Mouse (Mus musculus): ENCODE measurements around the gene Lasp1. TPM values are rescaled to one million over a fixed set of nuclear protein-coding genes. Genes with fewer than 3 reads are reported as not detected.

Lasp1 gene
- polyA plus RNA-seq, 1 experiment from 2014 or later, result 27.5 TPM

DNA sequence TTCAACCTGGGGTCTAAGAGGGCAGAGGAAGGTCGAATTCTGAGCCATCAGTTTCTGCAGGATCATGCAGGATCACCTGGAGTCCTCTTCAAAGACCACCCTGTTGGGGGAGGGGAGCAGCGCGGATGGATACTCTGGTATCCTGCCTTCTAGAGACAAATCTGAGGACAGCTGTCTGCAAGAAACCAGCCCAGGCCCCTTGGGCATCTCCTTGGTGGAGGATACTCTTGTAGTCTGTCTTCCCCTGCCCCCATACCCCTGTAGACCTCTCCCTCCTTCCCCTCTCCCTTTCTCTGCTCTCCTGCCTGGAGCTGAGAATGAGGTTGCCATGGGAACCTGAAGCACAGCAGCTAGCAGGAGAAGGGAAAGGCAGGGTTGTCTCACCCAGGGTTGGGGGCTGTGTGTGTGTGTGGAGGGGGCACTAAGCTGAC is 13.7 kb downstream of the Lasp1 start:
- no peak for DNase-seq
- ATAC-seq (ENCODE audit: low read depth), result no peak
- WGBS (ENCODE audit: insufficient replicate concordance), result 53% methylated on average over 3 of the region's 3 CpGs
- no peaks in the 10 kb centered on the region for H3K27me3 ChIP-seq
- no peak overlapping the region for H3K4me3 ChIP-seq (replicated peaks)
- H3K4me1 ChIP-seq (replicated peaks), result peaks cover 95% of the 10 kb centered on the region
- no peak overlapping the region for H3K9ac ChIP-seq
- H3K4me2 ChIP-seq, result no peak overlapping the region
- H3K9me3 ChIP-seq (replicated peaks), result no peaks in the 10 kb centered on the region
- peak overlapping the region; percentile 43; the same call in 1 of the 2 replicates for H3K27ac ChIP-seq
- peaks cover 45% of the 10 kb centered on the region for H3K36me3 ChIP-seq

DNA sequence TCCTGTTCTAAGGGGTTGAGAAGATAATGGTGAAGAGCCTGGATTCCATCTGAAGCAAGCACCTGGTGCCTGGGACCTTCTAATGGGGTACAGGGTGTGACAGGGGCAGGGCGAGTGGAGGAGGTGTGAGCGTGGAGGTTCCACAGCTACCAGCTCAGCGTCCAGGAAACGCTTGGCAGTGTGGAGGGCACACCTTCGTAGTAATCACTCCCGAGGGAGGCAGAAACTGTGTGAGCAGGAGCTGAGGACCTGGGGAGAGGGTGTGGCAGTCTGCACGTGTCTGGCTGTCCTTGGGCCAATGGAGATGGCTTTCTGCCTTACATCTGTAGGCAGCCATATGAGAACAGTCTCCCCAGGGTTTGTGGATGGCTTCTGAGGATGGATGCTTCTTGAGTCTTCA is 14.3 kb downstream of the Lasp1 start:
- peaks cover 45% of the 10 kb centered on the region for H3K36me3 ChIP-seq
- DNase-seq (no peak), ATAC-seq (ENCODE audit: low read depth) (no peak)
- no peak overlapping the region for H3K4me3 ChIP-seq (replicated peaks)
- peaks cover 95% of the 10 kb centered on the region for H3K4me1 ChIP-seq (replicated peaks)
- H3K9me3 ChIP-seq (replicated peaks), result no peaks in the 10 kb centered on the region
- H3K4me2 ChIP-seq, result no peak overlapping the region
- 54% methylated on average over 7 of the region's 7 CpGs for WGBS (ENCODE audit: insufficient replicate concordance)
- no peak overlapping the region for H3K9ac ChIP-seq
- H3K27me3 ChIP-seq, result no peaks in the 10 kb centered on the region
- no peak overlapping the region for H3K27ac ChIP-seq

DNA sequence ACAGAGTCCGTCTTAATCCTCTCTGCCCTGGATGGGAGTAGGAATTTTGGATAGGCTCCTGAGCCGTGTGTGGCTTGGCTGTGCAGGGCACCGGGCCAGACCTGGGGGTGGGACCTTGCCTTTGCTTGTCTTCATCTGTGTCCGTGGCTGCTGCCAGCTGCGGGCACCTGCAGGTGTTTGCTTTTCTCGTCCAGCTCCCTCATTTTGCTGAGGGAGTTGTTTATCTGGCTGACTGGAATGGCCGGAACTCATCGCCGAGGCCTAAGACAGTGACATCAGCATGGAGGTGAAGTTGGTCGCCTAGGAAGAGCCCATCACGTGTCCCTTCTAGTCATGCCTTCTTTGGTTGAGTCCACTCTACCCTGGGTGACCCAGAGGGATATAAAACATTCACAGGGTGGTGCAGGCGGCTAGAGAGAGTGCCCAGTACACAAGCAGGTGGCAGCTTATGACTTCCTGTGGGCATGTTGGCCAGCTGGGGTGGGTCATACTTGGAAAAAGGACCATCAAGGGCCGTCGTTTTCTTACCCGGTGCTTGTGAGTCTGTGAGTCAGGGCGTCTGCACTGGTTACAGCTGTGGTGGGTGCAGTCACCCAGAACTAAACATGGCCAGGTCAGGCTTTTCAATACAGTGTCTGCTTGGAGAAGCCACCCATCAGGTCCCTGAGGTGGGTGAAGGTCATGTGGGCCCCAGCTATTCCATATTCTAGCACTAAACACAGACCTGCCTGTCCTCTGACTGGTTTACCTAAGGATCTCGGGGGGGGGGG is 15.1 kb downstream of the Lasp1 start:
- Histone ChIP-seq H3K27me3 (no peaks in the 10 kb centered on the region), H3K9me3 (replicated peaks) (no peaks in the 10 kb centered on the region), H3K9ac (no peak overlapping the region), H3K4me1 (replicated peaks) (peaks cover 95% of the 10 kb centered on the region), H3K4me2 (no peak overlapping the region), H3K27ac (no peak overlapping the region), H3K4me3 (replicated peaks) (no peak overlapping the region), H3K36me3 (peaks cover 42% of the 10 kb centered on the region)
- DNase-seq (no peak), ATAC-seq (ENCODE audit: low read depth) (no peak)
- 75% methylated on average over 17 of the region's 17 CpGs for WGBS (ENCODE audit: insufficient replicate concordance)

DNA sequence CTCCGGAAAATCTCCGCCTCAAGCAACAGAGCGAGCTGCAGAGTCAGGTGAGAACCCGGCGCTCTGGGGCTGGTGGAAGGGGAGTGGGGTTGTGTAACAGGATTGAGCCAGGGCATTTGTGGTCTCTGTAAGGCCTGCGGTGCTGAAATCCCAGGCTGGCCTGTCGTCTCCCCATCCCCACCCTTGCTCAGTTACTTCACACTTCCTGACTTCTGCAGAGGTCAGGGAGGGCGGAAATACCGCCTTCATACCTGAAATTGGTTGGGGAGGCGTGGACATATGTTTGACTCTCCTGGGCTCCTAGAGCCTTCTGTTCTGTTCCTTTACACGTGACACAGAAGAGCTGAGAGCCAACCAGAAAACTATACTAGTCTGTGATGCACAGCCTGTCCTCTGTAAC is 16.9 kb downstream of the Lasp1 start:
- ATAC-seq (ENCODE audit: low read depth), result no peak
- Histone ChIP-seq H3K36me3 (peaks cover 31% of the 10 kb centered on the region), H3K27me3 (no peaks in the 10 kb centered on the region)

DNA sequence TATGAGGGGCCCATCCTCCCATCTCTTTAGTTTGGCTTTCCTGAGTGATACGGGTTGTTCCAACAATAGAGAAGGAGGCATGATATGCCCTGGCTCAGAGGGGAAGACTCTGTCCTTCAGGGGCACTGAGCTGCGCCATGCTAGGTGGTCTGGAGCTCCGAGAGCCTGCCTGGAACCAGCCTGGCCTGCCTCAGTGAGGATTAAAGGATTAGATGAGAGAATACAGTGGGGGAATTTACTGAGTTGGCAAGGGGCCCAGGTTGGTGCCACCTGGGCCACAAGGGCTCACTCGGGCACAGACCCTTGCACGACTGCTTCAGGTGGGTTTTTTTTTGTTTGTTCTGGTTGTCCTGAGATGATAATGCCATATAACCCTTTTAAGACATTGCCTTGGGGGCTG is 17.4 kb downstream of the Lasp1 start:
- DNase-seq, result no peak
- Histone ChIP-seq H3K9me3 (replicated peaks) (no peaks in the 10 kb centered on the region), H3K4me3 (replicated peaks) (no peak overlapping the region), H3K27me3 (no peaks in the 10 kb centered on the region), H3K9ac (no peak overlapping the region), H3K4me1 (replicated peaks) (peaks cover 96% of the 10 kb centered on the region), H3K36me3 (peaks cover 31% of the 10 kb centered on the region), H3K27ac (no peak overlapping the region), H3K4me2 (no peak overlapping the region)
- ATAC-seq (ENCODE audit: low read depth), result no peak
- WGBS (ENCODE audit: insufficient replicate concordance), result 68% methylated on average over 5 of the region's 5 CpGs

More for the DNA sequence above, 16.9 kb downstream of the Lasp1 start:
- no peak for DNase-seq
- H3K4me3 ChIP-seq (replicated peaks), result no peak overlapping the region
- WGBS (ENCODE audit: insufficient replicate concordance), result 81% methylated on average over 11 of the region's 11 CpGs
- H3K4me2 ChIP-seq, result no peak overlapping the region
- no peak overlapping the region for H3K27ac ChIP-seq
- no peak overlapping the region; the same call in 1 of the 2 replicates for H3K9ac ChIP-seq
- H3K9me3 ChIP-seq (replicated peaks), result no peaks in the 10 kb centered on the region
- peaks cover 95% of the 10 kb centered on the region for H3K4me1 ChIP-seq (replicated peaks)

DNA sequence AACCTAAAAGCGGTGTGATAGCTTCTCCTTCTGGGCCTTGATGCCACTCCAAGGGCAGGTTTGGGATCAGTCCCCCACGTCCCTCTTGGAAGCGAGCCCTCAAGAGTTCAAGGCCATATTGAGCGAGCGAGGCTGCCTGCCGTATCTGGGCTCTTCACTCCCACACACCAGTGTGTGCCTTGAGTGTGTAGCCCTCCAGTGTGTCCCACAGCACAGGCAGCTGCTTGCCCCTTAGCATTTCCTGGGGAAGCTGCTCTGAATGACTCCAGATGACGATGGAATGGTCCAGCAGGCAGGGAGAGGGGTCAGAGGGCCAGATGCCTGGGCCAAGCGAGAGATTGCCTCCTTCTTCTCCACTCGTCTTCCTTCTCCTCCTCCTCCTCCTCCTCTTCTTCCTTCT is 18.1 kb downstream of the Lasp1 start:
- Histone ChIP-seq H3K4me1 (replicated peaks) (peaks cover 97% of the 10 kb centered on the region), H3K9ac (no peak overlapping the region), H3K9me3 (replicated peaks) (no peaks in the 10 kb centered on the region), H3K4me3 (replicated peaks) (no peak overlapping the region), H3K4me2 (no peak overlapping the region), H3K36me3 (peaks cover 31% of the 10 kb centered on the region), H3K27ac (peak overlapping the region; percentile 47; the same call in 1 of the 2 replicates), H3K27me3 (no peaks in the 10 kb centered on the region)
- DNase-seq (no peak), ATAC-seq (ENCODE audit: low read depth) (no peak)
- 64% methylated on average over 9 of the region's 9 CpGs for WGBS (ENCODE audit: insufficient replicate concordance)

DNA sequence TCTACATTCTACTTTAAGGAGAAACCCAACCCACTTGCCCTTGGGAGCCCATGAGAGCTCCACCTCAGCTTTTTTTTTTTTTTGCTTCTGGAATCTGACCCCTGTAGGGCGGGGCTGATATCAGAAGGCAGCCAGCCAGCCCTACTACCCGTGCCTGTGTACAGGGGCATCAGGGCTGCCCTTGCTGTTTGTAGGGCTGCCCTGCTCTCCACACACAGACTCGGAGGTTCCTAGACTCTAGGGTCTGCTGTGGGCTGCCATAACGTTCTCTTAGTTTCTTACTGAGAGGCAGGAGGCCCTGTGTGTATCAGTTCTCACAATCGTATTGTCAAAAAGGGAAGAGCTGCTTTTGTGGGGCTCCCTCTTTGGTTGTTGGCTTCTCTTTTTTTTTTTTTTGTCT is 18.6 kb downstream of the Lasp1 start:
- peaks cover 97% of the 10 kb centered on the region for H3K4me1 ChIP-seq (replicated peaks)
- H3K4me3 ChIP-seq (replicated peaks), result no peak overlapping the region
- H3K36me3 ChIP-seq, result peaks cover 30% of the 10 kb centered on the region
- no peaks in the 10 kb centered on the region for H3K27me3 ChIP-seq
- 0 out of 2 replicates have a peak overlapping the region, but pooled peaks have one; percentile 12 for H3K4me2 ChIP-seq
- 5% methylated on average over 5 of the region's 5 CpGs for WGBS (ENCODE audit: insufficient replicate concordance)
- H3K9me3 ChIP-seq (replicated peaks), result no peaks in the 10 kb centered on the region
- H3K27ac ChIP-seq, result peak overlapping the region; percentile 47; the same call in 1 of the 2 replicates
- no peak overlapping the region for H3K9ac ChIP-seq
- peak; percentile 74 for ATAC-seq (ENCODE audit: low read depth)
- peak; percentile 40 for DNase-seq

DNA sequence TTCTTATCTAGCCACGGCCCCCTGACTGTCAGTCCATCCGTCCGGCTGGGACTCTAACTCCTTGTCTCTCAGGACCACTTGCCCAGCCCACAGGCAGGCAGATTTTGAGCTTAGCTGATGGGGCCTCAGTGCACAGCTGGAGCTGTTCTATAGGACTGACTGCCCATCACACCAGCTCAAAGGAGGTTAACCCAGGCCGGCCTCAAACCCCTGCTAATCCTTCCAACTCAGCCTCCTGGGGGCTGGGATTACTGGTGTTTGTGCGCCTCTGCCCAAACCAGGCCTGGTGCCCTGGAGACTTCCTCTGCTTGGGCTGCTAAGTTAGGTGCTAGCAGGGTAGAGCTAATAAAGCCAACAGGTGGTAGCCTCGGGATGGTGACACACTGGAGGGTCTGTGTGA is 19.2 kb downstream of the Lasp1 start:
- WGBS (ENCODE audit: insufficient replicate concordance), result 36% methylated on average over 6 of the region's 6 CpGs
- no peak for DNase-seq
- Histone ChIP-seq H3K27ac (0 out of 2 replicates have a peak overlapping the region, but pooled peaks have one; percentile 47), H3K4me2 (0 out of 2 replicates have a peak overlapping the region, but pooled peaks have one; percentile 12), H3K4me3 (replicated peaks) (no peak overlapping the region), H3K4me1 (replicated peaks) (peaks cover 97% of the 10 kb centered on the region), H3K9me3 (replicated peaks) (no peaks in the 10 kb centered on the region), H3K9ac (no peak overlapping the region), H3K36me3 (peaks cover 27% of the 10 kb centered on the region), H3K27me3 (no peaks in the 10 kb centered on the region)
- no peak for ATAC-seq (ENCODE audit: low read depth)

DNA sequence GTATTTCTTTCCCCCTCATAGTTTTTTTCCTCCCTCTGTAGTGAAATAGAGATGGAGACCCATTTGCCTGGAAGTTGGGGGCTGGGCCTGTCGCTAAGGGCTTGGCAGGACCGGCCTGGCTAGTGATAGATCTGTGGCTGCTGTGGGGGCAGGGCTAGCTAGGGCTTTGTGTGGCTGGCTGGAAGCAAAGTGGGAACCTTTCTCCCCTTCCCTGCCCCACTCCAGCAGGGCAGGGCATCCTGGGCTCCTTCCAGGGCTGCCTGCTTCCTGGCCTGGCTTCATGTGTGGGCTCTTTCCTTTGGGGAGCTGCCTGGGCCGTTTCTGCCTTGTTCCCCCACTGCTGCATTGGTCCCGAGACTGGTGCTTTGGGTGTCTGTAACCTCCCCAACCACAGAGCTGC is 19.8 kb downstream of the Lasp1 start:
- Histone ChIP-seq H3K9me3 (replicated peaks) (no peaks in the 10 kb centered on the region), H3K27ac (peak overlapping the region; percentile 39; the same call in 1 of the 2 replicates), H3K27me3 (no peaks in the 10 kb centered on the region), H3K4me2 (no peak overlapping the region), H3K4me3 (replicated peaks) (no peak overlapping the region), H3K9ac (peak overlapping the region; percentile 41), H3K36me3 (peaks cover 27% of the 10 kb centered on the region), H3K4me1 (replicated peaks) (peaks cover 95% of the 10 kb centered on the region)
- no peak for ATAC-seq (ENCODE audit: low read depth)
- no peak for DNase-seq
- WGBS (ENCODE audit: insufficient replicate concordance), result 23% methylated on average over 4 of the region's 4 CpGs

DNA sequence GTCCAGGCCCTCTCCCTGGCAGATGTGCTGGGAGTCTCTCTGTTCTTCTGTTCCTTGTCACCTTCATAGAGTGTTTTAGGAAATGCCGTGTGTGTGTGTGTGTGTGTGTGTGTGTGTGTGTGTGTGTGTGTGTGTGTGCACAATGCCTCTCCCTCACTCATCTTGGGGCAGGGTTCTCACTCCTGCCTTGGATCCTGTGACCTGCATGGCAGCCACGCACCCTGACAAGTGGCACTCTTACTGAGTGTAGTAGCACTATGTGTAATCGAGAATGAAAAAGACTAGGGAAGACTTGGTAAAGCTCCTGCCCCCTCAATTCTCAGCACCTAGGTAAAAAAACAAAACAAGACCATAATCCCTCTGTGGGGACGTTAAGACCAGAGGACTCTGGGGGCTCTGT is 20.3 kb downstream of the Lasp1 start:
- no peak overlapping the region for H3K4me3 ChIP-seq (replicated peaks)
- H3K27me3 ChIP-seq, result no peaks in the 10 kb centered on the region
- no peak for ATAC-seq (ENCODE audit: low read depth)
- no peak for DNase-seq
- H3K9ac ChIP-seq, result peak overlapping the region; percentile 41
- 63% methylated on average over 4 of the region's 4 CpGs for WGBS (ENCODE audit: insufficient replicate concordance)
- H3K9me3 ChIP-seq (replicated peaks), result no peaks in the 10 kb centered on the region
- H3K4me1 ChIP-seq (replicated peaks), result peaks cover 91% of the 10 kb centered on the region
- H3K4me2 ChIP-seq, result no peak overlapping the region
- no peak overlapping the region for H3K27ac ChIP-seq
- H3K36me3 ChIP-seq, result peaks cover 26% of the 10 kb centered on the region

DNA sequence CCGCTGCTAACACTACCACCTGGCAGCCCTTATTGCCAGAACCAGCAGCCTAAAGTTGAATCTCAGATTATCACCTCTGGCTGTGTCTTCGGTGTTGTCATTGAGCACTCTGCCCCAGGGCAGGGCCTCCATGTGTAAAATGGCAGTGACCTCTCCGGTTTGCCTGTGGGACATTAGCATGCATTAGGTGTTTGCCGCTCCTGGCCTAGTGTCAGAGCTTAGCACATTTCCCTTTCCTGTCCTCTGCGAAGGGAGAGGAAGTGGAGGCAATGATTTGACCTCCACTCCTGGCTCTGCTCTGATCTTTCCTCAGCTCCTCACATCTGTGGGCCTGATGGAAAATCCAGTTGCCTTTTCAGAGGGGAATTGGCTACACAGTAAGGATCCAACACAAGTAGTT is 21.1 kb downstream of the Lasp1 start:
- peaks cover 92% of the 10 kb centered on the region for H3K4me1 ChIP-seq (replicated peaks)
- peaks cover 29% of the 10 kb centered on the region for H3K36me3 ChIP-seq
- DNase-seq, result no peak
- no peak overlapping the region for H3K9ac ChIP-seq
- 59% methylated on average over 5 of the region's 5 CpGs for WGBS (ENCODE audit: insufficient replicate concordance)
- H3K4me2 ChIP-seq, result no peak overlapping the region
- H3K27me3 ChIP-seq, result no peaks in the 10 kb centered on the region
- no peak overlapping the region for H3K4me3 ChIP-seq (replicated peaks)
- no peaks in the 10 kb centered on the region for H3K9me3 ChIP-seq (replicated peaks)
- ATAC-seq (ENCODE audit: low read depth), result no peak
- H3K27ac ChIP-seq, result peak overlapping the region; percentile 64; the same call in 1 of the 2 replicates

DNA sequence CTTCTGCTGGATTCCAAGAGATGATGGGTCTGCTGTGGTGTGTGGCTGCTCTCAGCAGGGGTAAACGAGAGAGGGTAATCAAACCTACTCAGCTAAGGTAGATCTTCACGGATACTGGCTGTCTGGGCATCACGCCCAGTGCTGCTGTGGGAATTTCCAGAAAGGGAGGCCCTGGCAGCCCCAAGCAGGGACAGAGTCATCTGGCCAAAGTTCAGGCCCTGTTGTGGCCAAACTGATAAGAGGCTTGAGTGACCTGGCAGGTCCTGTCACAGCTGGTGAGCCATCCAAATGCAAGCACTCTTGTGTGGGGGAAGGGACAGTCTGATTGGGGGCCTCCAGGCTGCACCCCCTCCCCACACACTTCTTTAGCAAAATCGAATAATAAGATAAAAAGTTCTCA is 22.0 kb downstream of the Lasp1 start:
- peaks cover 28% of the 10 kb centered on the region for H3K36me3 ChIP-seq
- ATAC-seq (ENCODE audit: low read depth), result peak; percentile 49
- no peaks in the 10 kb centered on the region for H3K27me3 ChIP-seq
- H3K4me3 ChIP-seq (replicated peaks), result no peak overlapping the region
- no peaks in the 10 kb centered on the region for H3K9me3 ChIP-seq (replicated peaks)
- peaks cover 92% of the 10 kb centered on the region for H3K4me1 ChIP-seq (replicated peaks)
- no peak overlapping the region; the same call in 1 of the 2 replicates for H3K9ac ChIP-seq
- H3K27ac ChIP-seq, result peak overlapping the region; percentile 64
- 48% methylated on average over 4 of the region's 4 CpGs for WGBS (ENCODE audit: insufficient replicate concordance)
- no peak for DNase-seq
- H3K4me2 ChIP-seq, result no peak overlapping the region
